Mouse (Mus musculus): ENCODE measurements around the gene Mprip. TPM values are rescaled to one million over a fixed set of nuclear protein-coding genes. Genes with fewer than 3 reads are reported as not detected.
"Not testable (repeated sequence)": the region's sequence is repeated elsewhere in the genome, so short reads cannot be mapped to it uniquely, and the experiment has no call there.

The Mprip gene
- polyA plus RNA-seq (2012; rRNA removed): 146 and 154 TPM in 2 replicates

- DNase-seq (ENCODE audit: extremely low spot score in 1 of 2, low spot score in 1 of 2): no peak
Measured at GRCm38 (mm10) chr11:59661005-59661404, at the start of gene Mprip. TSS of gene Mprip (plus strand) at chr11:59661305.

GRCm38 (mm10) chr11:59611646-59612045 lies 49.5 kb upstream of the Mprip start:
- no peak for DNase-seq (ENCODE audit: extremely low spot score in 1 of 2, low spot score in 1 of 2)

GRCm38 (mm10) chr11:59614120-59614519 lies 47.0 kb upstream of the Mprip start:
- peak; percentile 13 to 57 for DNase-seq (ENCODE audit: extremely low spot score in 1 of 2, low spot score in 1 of 2)

- DNase-seq (ENCODE audit: extremely low spot score in 1 of 2, low spot score in 1 of 2): not testable (repeated sequence)
Measured at GRCm38 (mm10) chr11:59616986-59617385, 44.1 kb upstream of the Mprip start.

- no peak for DNase-seq (ENCODE audit: extremely low spot score in 1 of 2, low spot score in 1 of 2)
Measured at GRCm38 (mm10) chr11:59622214-59622613, 38.9 kb upstream of the Mprip start.

GRCm38 (mm10) chr11:59624017-59624630 lies 37.0 kb upstream of the Mprip start:
- DNase-seq (ENCODE audit: extremely low spot score in 1 of 2, low spot score in 1 of 2): peak; percentile 35 to 81

GRCm38 (mm10) chr11:59626192-59626591 lies 34.9 kb upstream of the Mprip start:
- no peak for DNase-seq (ENCODE audit: extremely low spot score in 1 of 2, low spot score in 1 of 2)

GRCm38 (mm10) chr11:59628177-59628576 lies 32.9 kb upstream of the Mprip start:
- no peak for DNase-seq (ENCODE audit: extremely low spot score in 1 of 2, low spot score in 1 of 2)

- no peak for DNase-seq (ENCODE audit: extremely low spot score in 1 of 2, low spot score in 1 of 2)
Measured at GRCm38 (mm10) chr11:59629871-59630270, 31.2 kb upstream of the Mprip start.

- no peak for DNase-seq (ENCODE audit: extremely low spot score in 1 of 2, low spot score in 1 of 2)
Measured at GRCm38 (mm10) chr11:59631980-59632379, 29.1 kb upstream of the Mprip start.

GRCm38 (mm10) chr11:59633037-59633436 lies 28.1 kb upstream of the Mprip start:
- DNase-seq (ENCODE audit: extremely low spot score in 1 of 2, low spot score in 1 of 2): peak in 1 of 2 experiments; percentile 62

GRCm38 (mm10) chr11:59634001-59634660 lies 27.0 kb upstream of the Mprip start:
- no peak for DNase-seq (ENCODE audit: extremely low spot score in 1 of 2, low spot score in 1 of 2)

GRCm38 (mm10) chr11:59635251-59635795 lies 25.8 kb upstream of the Mprip start:
- DNase-seq (ENCODE audit: extremely low spot score in 1 of 2, low spot score in 1 of 2): no peak

- DNase-seq (ENCODE audit: extremely low spot score in 1 of 2, low spot score in 1 of 2): no peak
Measured at GRCm38 (mm10) chr11:59635821-59636694, 25.0 kb upstream of the Mprip start.

GRCm38 (mm10) chr11:59636695-59637414 lies 24.2 kb upstream of the Mprip start:
- no peak for DNase-seq (ENCODE audit: extremely low spot score in 1 of 2, low spot score in 1 of 2)

GRCm38 (mm10) chr11:59639957-59640643 lies 21.0 kb upstream of the Mprip start:
- no peak for DNase-seq (ENCODE audit: extremely low spot score in 1 of 2, low spot score in 1 of 2)

GRCm38 (mm10) chr11:59641227-59641626 lies 19.9 kb upstream of the Mprip start:
- DNase-seq (ENCODE audit: extremely low spot score in 1 of 2, low spot score in 1 of 2): no peak

- DNase-seq (ENCODE audit: extremely low spot score in 1 of 2, low spot score in 1 of 2): no peak
Measured at GRCm38 (mm10) chr11:59642420-59642819, 18.7 kb upstream of the Mprip start.

- DNase-seq (ENCODE audit: extremely low spot score in 1 of 2, low spot score in 1 of 2): no peak
Measured at GRCm38 (mm10) chr11:59645036-59645435, 16.1 kb upstream of the Mprip start.

GRCm38 (mm10) chr11:59649058-59649457 lies 12.0 kb upstream of the Mprip start:
- DNase-seq (ENCODE audit: extremely low spot score in 1 of 2, low spot score in 1 of 2): no peak

Measured in frontal cortex, adult 2 months (tissue).